Mouse (Mus musculus) ES-E14 (cell line): Measurements from ENCODE around the gene Vav3. TPM values are rescaled to one million over a fixed set of nuclear protein-coding genes. Genes with fewer than 3 reads are reported as not detected.

Source experiments
- DNase-seq: peaks from one replicate; pipeline ENCODE4 v3.0.0-alpha.2; 2013; ENCODE audit warnings: low read depth, low spot score
- H3K27ac ChIP-seq: 2 replicates; pipeline ENCODE4 v1.5.1; 2012; ENCODE audit warnings: low read depth, mild to moderate bottlenecking, low read length, moderate library complexity, mixed read lengths; ENCODE audit not compliant: poor library complexity, insufficient read depth, severe bottlenecking
- H3K36me3 ChIP-seq: 2 replicates; pipeline ENCODE4 v1.6.1; 2012; ENCODE audit warnings: mild to moderate bottlenecking, low read length, moderate library complexity, mixed read lengths; ENCODE audit not compliant: control insufficient read depth, poor library complexity, insufficient read depth, severe bottlenecking
- H3K4me1 ChIP-seq, 2 experiments: fragments of 150-350 bp in 1 of 2; sonication (generic) in 1 of 2; 2 replicates each; pipeline ENCODE4 v1.6.1; 2012; ENCODE audit warnings: low read length in 2 of 2, mild to moderate bottlenecking in 1 of 2, mixed read lengths in 1 of 2; ENCODE audit not compliant: control insufficient read depth in 2 of 2, insufficient read depth in 2 of 2, poor library complexity in 1 of 2
- H3K4me3 ChIP-seq, 2 experiments: fragments of 150-350 bp in 1 of 2; sonication (generic) in 1 of 2; 2 replicates each; pipeline ENCODE4 v1.5.1; 2012; ENCODE audit warnings: low read length in 2 of 2, low read depth in 1 of 2, mild to moderate bottlenecking in 1 of 2, mixed read lengths in 1 of 2; ENCODE audit not compliant: insufficient read depth in 1 of 2, poor library complexity in 1 of 2, severe bottlenecking in 1 of 2
- H3K9ac ChIP-seq: 2 replicates; pipeline ENCODE4 v1.6.1; 2012; ENCODE audit warnings: low read depth, mild to moderate bottlenecking, low read length, mixed read lengths; ENCODE audit not compliant: poor library complexity, insufficient read depth, severe bottlenecking
- H3K9me3 ChIP-seq: fragments of 150-350 bp; sonication (generic); 2 replicates; pipeline ENCODE4 v1.6.1; 2012; ENCODE audit warnings: low read depth, mild to moderate bottlenecking, low read length; ENCODE audit not compliant: control insufficient read depth, insufficient read depth
- CHD2 ChIP-seq: IDR thresholded peaks from 2 replicates; pipeline ENCODE4 v1.6.1; 2014; ENCODE audit warnings: mild to moderate bottlenecking, low read depth, low read length, inconsistent platforms
- HCFC1 ChIP-seq: IDR thresholded peaks from 2 replicates; pipeline ENCODE4 v1.6.1; 2012; ENCODE audit warnings: low read length, inconsistent platforms, borderline replicate concordance; ENCODE audit not compliant: insufficient read depth
- MAFK ChIP-seq: IDR thresholded peaks from 2 replicates; pipeline ENCODE4 v1.6.1; 2014; ENCODE audit warnings: mild to moderate bottlenecking, low read depth, low read length, inconsistent platforms; ENCODE audit not compliant: insufficient read depth
- ZC3H11A ChIP-seq: IDR thresholded peaks from 2 replicates; pipeline ENCODE4 v1.6.1; 2012; ENCODE audit warnings: low read depth, mild to moderate bottlenecking, inconsistent platforms, low read length, borderline replicate concordance
- ZNF384 ChIP-seq: IDR thresholded peaks from 2 replicates; pipeline ENCODE4 v1.6.1; 2012; ENCODE audit warnings: low read depth, low read length, inconsistent platforms
- in situ Hi-C, 2 experiments: fragments of 600-800 bp; cut with MboI; formaldehyde crosslinking; loops; one replicate each; pipeline ENCODE4 v1.15.1; 2025; ENCODE audit warnings: low sequenced_read_pairs in 2 of 2, inconsistent platforms in 1 of 2; ENCODE audit not compliant: unreplicated experiment in 2 of 2
- total RNA-seq: library from RNA; depleted of rRNA; stranded (reverse); fragments of 300-350 nt; gene quantifications from 2 replicates; pipeline ENCODE4 v1.2.3, GENCODE M21; 2012

The Vav3 gene
- total RNA-seq, 1 experiment, result 1.6 TPM

GRCm38 (mm10) chr3:109451966-109452365, 111.5 kb downstream of the Vav3 start:
- DNase-seq, result no peak
- no peaks in the 10 kb centered on the region for H3K9me3 ChIP-seq
- no peaks in the 10 kb centered on the region for H3K36me3 ChIP-seq
- TF ChIP-seq ZNF384 (no peak), MAFK (no peak), HCFC1 (no peak), CHD2 (no peak), ZC3H11A (no peak)
- H3K4me1 ChIP-seq, result no peaks in the 10 kb centered on the region
- no peak overlapping the region for H3K4me3 ChIP-seq
- H3K9ac ChIP-seq, result no peak overlapping the region
- H3K27ac ChIP-seq, result no peak overlapping the region
- in situ Hi-C loops, result no loop called here

- Histone ChIP-seq H3K4me1 (no peaks in the 10 kb centered on the region), H3K36me3 (no peaks in the 10 kb centered on the region), H3K9me3 (no peaks in the 10 kb centered on the region), H3K4me3 (no peak overlapping the region), H3K27ac (no peak overlapping the region), H3K9ac (no peak overlapping the region)
- in situ Hi-C loops, result no loop called here
- TF ChIP-seq CHD2 (no peak), ZNF384 (no peak), ZC3H11A (no peak), MAFK (no peak), HCFC1 (no peak)
- DNase-seq, result no peak
Observed at GRCm38 (mm10) chr3:109454633-109455032, 114.2 kb downstream of the Vav3 start.

- in situ Hi-C loops, result no loop called here
- H3K9ac ChIP-seq, result no peak overlapping the region
- H3K4me1 ChIP-seq, result no peaks in the 10 kb centered on the region
- H3K36me3 ChIP-seq, result no peaks in the 10 kb centered on the region
- no peaks in the 10 kb centered on the region for H3K9me3 ChIP-seq
- DNase-seq, result no peak
- H3K4me3 ChIP-seq, result no peak overlapping the region
- H3K27ac ChIP-seq, result no peak overlapping the region
- TF ChIP-seq MAFK (no peak), ZNF384 (no peak), CHD2 (no peak), ZC3H11A (no peak), HCFC1 (no peak)
Observed at GRCm38 (mm10) chr3:109456340-109456739, 115.9 kb downstream of the Vav3 start.

- no peak for DNase-seq
- no peaks in the 10 kb centered on the region for H3K4me1 ChIP-seq
- in situ Hi-C loops, result no loop called here
- no peak overlapping the region for H3K4me3 ChIP-seq
- H3K36me3 ChIP-seq, result no peaks in the 10 kb centered on the region
- H3K9me3 ChIP-seq, result no peaks in the 10 kb centered on the region
- no peak overlapping the region for H3K9ac ChIP-seq
- TF ChIP-seq ZNF384, result no peak
- TF ChIP-seq CHD2, result no peak
- TF ChIP-seq MAFK, result no peak
- TF ChIP-seq ZC3H11A, result no peak
- TF ChIP-seq HCFC1, result no peak
- H3K27ac ChIP-seq, result no peak overlapping the region
Observed at GRCm38 (mm10) chr3:109463684-109464083, 123.2 kb downstream of the Vav3 start.

- no peak overlapping the region for H3K9ac ChIP-seq
- H3K36me3 ChIP-seq, result no peaks in the 10 kb centered on the region
- TF ChIP-seq MAFK, result no peak
- DNase-seq, result no peak
- H3K27ac ChIP-seq, result no peak overlapping the region
- H3K9me3 ChIP-seq, result no peaks in the 10 kb centered on the region
- no peaks in the 10 kb centered on the region for H3K4me1 ChIP-seq
- in situ Hi-C loops, result no loop called here
- H3K4me3 ChIP-seq, result no peak overlapping the region
Observed at GRCm38 (mm10) chr3:109464600-109464999, 124.1 kb downstream of the Vav3 start.
